Mouse (Mus musculus) liver, embryonic 14.5 days (tissue): ENCODE results near the gene Tspan2. TPM values are rescaled to one million over a fixed set of nuclear protein-coding genes. Genes with fewer than 3 reads are reported as not detected.

Experiments used
- ATAC-seq: fragments of 200-750 bp; cut with Nextera tagmentation; 2 replicates; pipeline ENCODE4 v1.8.0; 2017; ENCODE audit warnings: moderate number of reproducible peaks, mild to moderate bottlenecking, moderate library complexity; ENCODE audit not compliant: insufficient read depth
- DNase-seq, 3 experiments: peaks; one replicate each; pipeline ENCODE4 v3.0.0-alpha.2; 2012 to 2013; ENCODE audit warnings: low read depth in 3 of 3, low spot score in 3 of 3
- H3K27ac ChIP-seq: fragments of 300-500 bp; sonication (generic); 2 replicates; pipeline ENCODE4 v1.5.1; 2014; ENCODE audit warnings: moderate library complexity, mild to moderate bottlenecking, control low read depth, inconsistent platforms
- H3K27me3 ChIP-seq: fragments of 300-500 bp; sonication (generic); 2 replicates; pipeline ENCODE4 v1.6.1; 2014; ENCODE audit warnings: mild to moderate bottlenecking, low read length, moderate library complexity; ENCODE audit not compliant: control insufficient read depth, insufficient read depth
- H3K36me3 ChIP-seq: fragments of 300-500 bp; sonication (generic); replicated peaks from 2 replicates; pipeline ENCODE4 v1.6.1; 2014; ENCODE audit warnings: low read depth; ENCODE audit not compliant: control insufficient read depth, insufficient read depth
- H3K4me1 ChIP-seq, 2 experiments: fragments of 200-500 bp in 1 of 2; fragments of 300-500 bp in 1 of 2; sonication (generic) in 1 of 2; replicated peaks; 2 replicates each; pipeline ENCODE4 v1.6.1; 2012 to 2014; ENCODE audit warnings: antibody characterized with exemption in 1 of 2, inconsistent platforms in 1 of 2, low read length in 1 of 2; ENCODE audit not compliant: control insufficient read depth in 2 of 2, insufficient read depth in 2 of 2
- H3K4me2 ChIP-seq: fragments of 300-500 bp; sonication (generic); 2 replicates; pipeline ENCODE4 v1.6.1; 2014; ENCODE audit warnings: low read depth, mild to moderate bottlenecking, control low read depth, moderate library complexity
- H3K4me3 ChIP-seq, 2 experiments: fragments of 200-500 bp in 1 of 2; fragments of 300-500 bp in 1 of 2; sonication (generic) in 1 of 2; 2 replicates each; pipeline ENCODE4 v1.5.1; 2012 to 2014; ENCODE audit warnings: low read depth in 2 of 2, low read length in 2 of 2, mild to moderate bottlenecking in 2 of 2, control low read depth in 1 of 2, inconsistent platforms in 1 of 2, moderate library complexity in 1 of 2; ENCODE audit not compliant: insufficient read depth in 1 of 2
- H3K9ac ChIP-seq: fragments of 300-500 bp; sonication (generic); replicated peaks from 2 replicates; pipeline ENCODE4 v1.6.1; 2014; ENCODE audit warnings: mild to moderate bottlenecking, control low read depth, moderate library complexity
- H3K9me3 ChIP-seq: fragments of 300-500 bp; sonication (generic); 2 replicates; pipeline ENCODE4 v1.6.1; 2016; ENCODE audit warnings: low read length, mixed read lengths; ENCODE audit not compliant: control insufficient read depth
- CTCF ChIP-seq: IDR thresholded peaks from 2 replicates; pipeline ENCODE4 v1.5.1; 2016; ENCODE audit warnings: antibody characterized with exemption, low read depth, control low read depth
- EP300 ChIP-seq: IDR thresholded peaks from 2 replicates; pipeline ENCODE4 v1.6.1; 2016; ENCODE audit warnings: antibody characterized with exemption, low read depth
- WGBS: fragments of 180-500 bp; shearing (Covaris S2); extraction: QIAGEN DNeasy Blood & Tissue Kit; methylation state at CpG from one replicate; pipeline ENCODE4 v1.1.7; 2014; ENCODE audit not compliant: insufficient replicate concordance; 5-methylcytosine and 5-hydroxymethylcytosine counted together
- polyA plus RNA-seq, 2 experiments: library from polyadenylated mRNA; depleted of rRNA in 1 of 2; stranded (reverse) in 1 of 2; unstranded in 1 of 2; fragments of >200 nt; fragmentation: Nextera tagmentation in 1 of 2; extraction: Ambion mirVana in 1 of 2; gene quantifications; 2 replicates each; pipeline versions ENCODE4 v1.2.1 to v1.2.3; 2012 to 2014

Tspan2 gene
- polyA plus RNA-seq, 2 experiments, result 1.2 to 2.2 TPM

DNA sequence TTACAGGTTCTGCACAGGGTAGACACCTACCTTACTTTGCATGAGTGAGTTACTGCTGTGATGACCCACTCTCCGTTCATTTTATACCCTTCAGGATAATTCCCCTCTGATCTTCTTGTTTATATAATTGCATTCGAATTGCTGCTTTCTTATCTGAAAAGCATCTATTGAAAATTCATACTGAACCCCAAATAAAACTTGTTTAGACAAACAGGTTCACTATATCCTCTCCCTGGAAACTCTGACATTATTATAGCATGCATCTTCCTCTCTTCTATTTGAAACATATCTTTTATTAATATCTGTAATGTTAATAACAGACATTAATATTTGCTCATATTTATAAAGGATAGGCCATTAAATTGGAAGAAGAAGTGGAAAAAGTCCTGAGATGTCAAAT is 48.3 kb downstream of the Tspan2 start, which contains the start of gene Tshb:
TSS of gene Tshb (minus strand) at position 101 of the 400 bp plus-strand sequence.
- Histone ChIP-seq H3K36me3 (no peaks in the 10 kb centered on the region), H3K9ac (no peak within 1 kb of the TSS), H3K27me3 (no peaks in the 10 kb centered on the region), H3K4me3 (no peak within 1 kb of the TSS), H3K4me2 (no peak within 1 kb of the TSS), H3K4me1 (no peaks in the 10 kb centered on the region), H3K27ac (no peak within 1 kb of the TSS), H3K9me3 (no peaks in the 10 kb centered on the region)
- WGBS, result 52% methylated on average over 2 of the region's 2 CpGs
- no peak for DNase-seq
- no peak for TF ChIP-seq EP300
- no peak for TF ChIP-seq CTCF
- ATAC-seq, result no peak

DNA sequence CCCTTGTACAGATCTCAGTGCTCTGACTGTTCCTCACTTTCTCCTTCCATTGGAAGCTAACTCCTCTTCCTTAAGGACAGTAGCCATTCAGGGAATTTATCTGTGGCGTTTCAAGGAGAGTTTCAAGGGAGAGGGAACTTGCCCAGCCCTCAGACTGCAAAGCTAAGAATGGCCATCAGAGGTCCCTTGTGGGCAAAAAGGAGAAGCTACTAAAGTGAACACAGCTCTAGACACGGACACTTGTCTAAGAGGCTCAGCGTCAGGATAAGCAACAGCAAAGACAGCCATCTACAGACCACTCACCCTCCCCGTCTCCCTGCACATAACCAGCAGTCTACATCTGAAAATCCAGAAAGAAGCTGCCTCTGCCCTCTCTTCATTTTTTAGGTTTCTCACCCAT is 53.0 kb downstream of the Tspan2 start:
- H3K9ac ChIP-seq, result no peak overlapping the region
- no peak overlapping the region for H3K4me2 ChIP-seq
- no peaks in the 10 kb centered on the region for H3K36me3 ChIP-seq
- no peaks in the 10 kb centered on the region for H3K9me3 ChIP-seq
- H3K4me3 ChIP-seq, result no peak overlapping the region
- no peaks in the 10 kb centered on the region for H3K4me1 ChIP-seq
- no peak overlapping the region for H3K27ac ChIP-seq
- WGBS, result 3% methylated on average over 4 of the region's 4 CpGs
- H3K27me3 ChIP-seq, result no peaks in the 10 kb centered on the region
- TF ChIP-seq CTCF (peak; percentile 8; the same call in 1 of the 2 replicates), EP300 (no peak)
- DNase-seq, result no peak
- no peak for ATAC-seq

DNA sequence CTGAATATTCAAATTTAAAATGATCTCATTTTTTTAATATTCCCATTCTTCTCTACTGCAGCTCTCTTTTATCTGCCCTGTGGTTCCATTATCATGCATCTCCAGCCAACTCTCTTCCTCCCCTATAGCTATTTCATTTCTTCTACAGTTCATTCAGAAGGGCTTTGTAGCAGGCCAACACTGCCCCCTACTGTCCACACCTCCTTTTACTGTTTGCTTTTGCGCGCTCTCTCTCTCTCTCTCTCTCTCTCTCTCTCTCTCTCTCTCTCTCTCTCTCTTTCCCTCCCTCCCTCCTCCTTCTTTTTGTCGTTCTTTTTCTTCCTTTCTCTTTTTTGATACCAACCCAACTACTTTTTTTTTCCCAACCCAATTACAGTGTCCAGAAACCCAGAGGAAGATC is 69.6 kb downstream of the Tspan2 start:
- Histone ChIP-seq H3K9me3 (no peaks in the 10 kb centered on the region), H3K27me3 (no peaks in the 10 kb centered on the region), H3K4me2 (no peak overlapping the region), H3K4me3 (no peak overlapping the region), H3K4me1 (no peaks in the 10 kb centered on the region), H3K27ac (no peak overlapping the region), H3K36me3 (no peaks in the 10 kb centered on the region), H3K9ac (no peak overlapping the region)
- TF ChIP-seq CTCF, result peak; percentile 71
- no peak for TF ChIP-seq EP300
- DNase-seq (peak; percentile 20 to 25 (median 23)), ATAC-seq (no peak)
- WGBS, result 0% methylated on average over 3 of the region's 3 CpGs

DNA sequence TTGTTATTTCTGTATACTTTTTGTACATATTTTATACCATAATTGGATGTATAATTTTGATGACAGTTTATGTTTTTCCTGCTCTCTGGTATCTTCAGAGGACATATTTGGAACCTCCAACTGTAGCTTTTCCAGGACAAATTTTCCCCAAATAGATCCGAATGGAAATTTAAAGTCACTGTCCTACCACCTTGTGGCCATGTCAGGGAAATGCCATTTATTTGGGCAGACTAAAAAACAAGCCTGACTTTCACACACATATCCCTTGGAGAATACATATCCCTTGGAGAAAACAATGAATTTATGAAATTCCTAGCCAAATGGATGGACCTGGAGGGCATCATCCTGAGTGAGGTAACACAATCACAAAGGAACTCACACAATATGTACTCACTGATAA is 108.1 kb downstream of the Tspan2 start:
- no peak for ATAC-seq
- TF ChIP-seq EP300 (no peak), CTCF (peak; percentile 4; the same call in 1 of the 2 replicates)
- Histone ChIP-seq H3K4me3 (no peak overlapping the region), H3K4me1 (no peaks in the 10 kb centered on the region), H3K36me3 (no peaks in the 10 kb centered on the region), H3K9me3 (no peaks in the 10 kb centered on the region), H3K9ac (no peak overlapping the region), H3K27me3 (no peaks in the 10 kb centered on the region), H3K27ac (no peak overlapping the region), H3K4me2 (no peak overlapping the region)
- WGBS, result 33% methylated on average over 1 of the region's 1 CpGs
- no peak for DNase-seq

DNA sequence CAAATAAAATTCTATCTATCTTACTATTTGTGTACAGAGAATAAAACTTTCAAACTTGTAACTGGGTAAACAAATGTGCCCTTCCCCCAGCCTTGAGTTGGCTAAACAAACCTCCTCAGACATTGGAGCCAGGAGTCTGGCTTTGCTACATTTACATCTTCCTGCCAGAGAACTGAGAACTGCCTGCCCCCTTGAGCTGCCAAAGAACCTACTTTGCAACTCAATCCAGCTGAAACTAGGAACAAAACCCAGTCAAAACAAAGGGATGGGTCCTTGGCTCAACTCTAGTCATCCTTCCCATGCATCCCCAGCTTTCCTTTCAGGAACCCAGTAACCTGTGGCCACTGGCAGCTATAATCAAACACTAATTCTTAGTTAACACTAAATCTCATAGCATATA is 114.3 kb downstream of the Tspan2 start:
- DNase-seq, result no peak
- TF ChIP-seq EP300 (no peak), CTCF (no peak)
- Histone ChIP-seq H3K36me3 (no peaks in the 10 kb centered on the region), H3K9ac (no peak overlapping the region), H3K9me3 (no peaks in the 10 kb centered on the region), H3K4me1 (no peaks in the 10 kb centered on the region), H3K27me3 (no peaks in the 10 kb centered on the region), H3K27ac (no peak overlapping the region), H3K4me2 (no peak overlapping the region), H3K4me3 (no peak overlapping the region)
- ATAC-seq, result no peak

Other genes with a start within 250 kb of the Tspan2 start
- gene Tshb, start 48.2 kb downstream of the Tspan2 start, polyA plus RNA-seq (2012; rRNA removed), result not detected in 2 replicates
- gene Tshb, start 48.2 kb downstream of the Tspan2 start, polyA plus RNA-seq (2014; fragmentation: Nextera tagmentation; extraction: Ambion mirVana), result not detected in 2 replicates
- 0.01 and 0.07 TPM in 2 replicates for gene Sycp1, start 201.6 kb downstream of the Tspan2 start, polyA plus RNA-seq (2012; rRNA removed)
- gene Sycp1, start 201.6 kb downstream of the Tspan2 start, polyA plus RNA-seq (2014; fragmentation: Nextera tagmentation; extraction: Ambion mirVana), result 0.18 TPM in 1 of 2 replicates, not detected in the other
- 3.9 and 4.6 TPM in 2 replicates for gene Nr1h5, start 229.6 kb downstream of the Tspan2 start, polyA plus RNA-seq (2012; rRNA removed)
- gene Nr1h5, start 229.6 kb downstream of the Tspan2 start, polyA plus RNA-seq (2014; fragmentation: Nextera tagmentation; extraction: Ambion mirVana), result 1.9 and 3.0 TPM in 2 replicates